In genomic region chr19:26603906-26604754, GRCm38 (mm10) we compare ENCODE assay signal across 8 mouse cellular contexts. TPM values are rescaled to one million over a fixed set of nuclear protein-coding genes. Genes with fewer than 3 reads are reported as not detected.
DNase-seq lines count a peak whose midpoint lies in the region; ATAC-seq and TF ChIP-seq lines count a peak whose summit lies in the region.

No protein-coding gene starts in this region.

- POLR2A ChIA-PET in Patski (lab: Charles Lee) = no interaction called here

- H3K4me3 ChIP-seq in heart, embryonic 15.5 days = peak overlapping the region; percentile 86
- peak overlapping the region; percentile 88 for H3K4me3 ChIP-seq in forebrain, embryonic 16.5 days (replicated peaks; ENCODE audit: low read length)
- peak overlapping the region; percentile 67 for H3K4me3 ChIP-seq in limb, embryonic 11.5 days (ENCODE audit: low read depth, low read length)

- CTCF ChIA-PET in Patski (lab: Charles Lee) = no interaction called here

- H3K27me3 ChIP-seq in heart, embryonic 15.5 days = no peaks in the 10 kb centered on the region
- peaks cover 36% of the 10 kb centered on the region for H3K27me3 ChIP-seq in Patski
- H3K27me3 ChIP-seq in forebrain, embryonic 16.5 days (replicated peaks; ENCODE audit: control insufficient read depth, insufficient read depth, low read length) = no peaks in the 10 kb centered on the region
- peaks cover 4% of the 10 kb centered on the region; the same call in 1 of the 2 replicates for H3K27me3 ChIP-seq in limb, embryonic 11.5 days (ENCODE audit: control insufficient read depth, insufficient read depth, low read length)

- peak; percentile 66 for ATAC-seq in heart, embryonic 15.5 days (replicated peaks; ENCODE audit: insufficient number of reproducible peaks, insufficient read depth, low FRiP score, low read depth)
- peak; percentile 28 for ATAC-seq in Patski
- ATAC-seq in forebrain, embryonic 16.5 days = peak; percentile 63
- ATAC-seq in limb, embryonic 11.5 days (ENCODE audit: insufficient number of reproducible peaks, low FRiP score, low TSS enrichment, low read depth) = peak; percentile 58

- H3K4me1 ChIP-seq in heart, embryonic 15.5 days (replicated peaks) = peaks cover 19% of the 10 kb centered on the region
- peaks cover 21% of the 10 kb centered on the region for H3K4me1 ChIP-seq in forebrain, embryonic 16.5 days (replicated peaks; ENCODE audit: control insufficient read depth, insufficient read depth, low read length)
- H3K4me1 ChIP-seq in limb, embryonic 11.5 days (ENCODE audit: control insufficient read depth, insufficient read depth, low read length) = peaks cover 3% of the 10 kb centered on the region; the same call in 1 of the 2 replicates

- H3K27ac ChIP-seq in heart, embryonic 15.5 days = peak overlapping the region; percentile 95
- peak overlapping the region; percentile 97 for H3K27ac ChIP-seq in forebrain, embryonic 16.5 days (ENCODE audit: low read length)
- peak overlapping the region; percentile 67; the same call in 1 of the 2 replicates for H3K27ac ChIP-seq in limb, embryonic 11.5 days (replicated peaks; ENCODE audit: low read depth, low read length)

- H3K36me3 ChIP-seq in heart, embryonic 15.5 days = no peaks in the 10 kb centered on the region
- H3K36me3 ChIP-seq in forebrain, embryonic 16.5 days (ENCODE audit: control insufficient read depth, insufficient read depth) = no peaks in the 10 kb centered on the region
- no peaks in the 10 kb centered on the region for H3K36me3 ChIP-seq in limb, embryonic 11.5 days (ENCODE audit: control insufficient read depth, insufficient read depth, low read length)

- no peak for TF ChIP-seq CTCF in Patski (IDR thresholded peaks at IDR 0.05)

- no peak for DNase-seq in heart, postnatal 36 days
- no peak for DNase-seq in Patski (ENCODE audit: low read depth, low spot score)
- peak; percentile 57 for DNase-seq in limb, embryonic 11.5 days (ENCODE audit: low spot score)
- peak; percentile 51 for DNase-seq in neural tube, embryonic 10.5 days (ENCODE audit: extremely low spot score, low spot score)
- DNase-seq in right cerebral cortex, adult 2 months (ENCODE audit: low spot score in 2 of 2) = no peak
- DNase-seq in c-Kit-positive CD71-positive TER-119-positive erythroid progenitor cells, embryonic 14.5 days (ENCODE audit: low spot score) = no peak

- peak overlapping the region; percentile 100 for H3K4me2 ChIP-seq in heart, embryonic 15.5 days
- peak overlapping the region; percentile 97 for H3K4me2 ChIP-seq in forebrain, embryonic 16.5 days (ENCODE audit: low read length)
- H3K4me2 ChIP-seq in limb, embryonic 11.5 days (ENCODE audit: low read depth, severe bottlenecking) = peak overlapping the region; percentile 100

- H3K9me3 ChIP-seq in heart, embryonic 15.5 days (replicated peaks) = no peaks in the 10 kb centered on the region
- H3K9me3 ChIP-seq in forebrain, embryonic 16.5 days (ENCODE audit: control insufficient read depth, low read length) = no peaks in the 10 kb centered on the region
- H3K9me3 ChIP-seq in limb, embryonic 11.5 days (ENCODE audit: control insufficient read depth, low read length) = no peaks in the 10 kb centered on the region

- WGBS in heart, embryonic 15.5 days = 2% methylated on average over 36 of the region's 36 CpGs
- 4% methylated on average over 34 of the region's 36 CpGs for WGBS in forebrain, embryonic 16.5 days
- WGBS in limb, embryonic 11.5 days = under 1% methylated on average over 36 of the region's 36 CpGs

- intact Hi-C loops in heart, postnatal 36 days (cut with DNase I) = loop anchor here (10.0 kb wide), 1 partner anchor 831 kb away; no protein-coding TSS in a partner anchor

- in situ Hi-C loops in Patski (cut with MboI; ENCODE audit: low pct_unique_long_range_greater_than_20kb) = no loop called here

- peak overlapping the region; percentile 51 for H3K9ac ChIP-seq in heart, embryonic 15.5 days
- H3K9ac ChIP-seq in forebrain, embryonic 16.5 days (replicated peaks; ENCODE audit: low read depth, low read length) = peak overlapping the region; percentile 77
- H3K9ac ChIP-seq in limb, embryonic 11.5 days (ENCODE audit: low read length) = peak overlapping the region; percentile 52

RNA-seq across cellular contexts. Expression of gene Smarca2, which starts 0.7 kb away (rescaled TPM):
- polyA plus RNA-seq in heart, embryonic 15.5 days (2015; fragmentation: Nextera tagmentation; extraction: Ambion mirVana) = 27.4 and 29.7 TPM in 2 replicates
- total RNA-seq in heart, postnatal 36 days (2021) = 10 to 100 TPM; 64.8 to 72.5 TPM
- 153 TPM for polyA plus RNA-seq in Patski (2021)
- polyA plus RNA-seq in forebrain, embryonic 16.5 days (2015; fragmentation: Nextera tagmentation; extraction: Ambion mirVana) = 144 and 157 TPM in 2 replicates
- 60.0 and 61.8 TPM in 2 replicates for polyA plus RNA-seq in limb, embryonic 11.5 days (2014; fragmentation: Nextera tagmentation; extraction: Ambion mirVana)

Comparison
In these comparisons a context has a peak if more than half of its experiments do, and no peak if none do; other contexts are left out.
1. DNase-seq: peak in limb, embryonic 11.5 days (single experiment) and neural tube, embryonic 10.5 days (single experiment); none in heart, postnatal 36 days (0 of 2), Patski (single experiment), right cerebral cortex, adult 2 months (0 of 2) and c-Kit-positive CD71-positive TER-119-positive erythroid progenitor cells, embryonic 14.5 days (single experiment).
2. Peak in every context shown above with its lines, with median percentiles within 50 percentile points of each other: ATAC-seq, H3K27ac ChIP-seq, H3K4me2 ChIP-seq, H3K4me3 ChIP-seq and H3K9ac ChIP-seq.